Mouse (Mus musculus): ENCODE data around the gene Ube2k. TPM values are rescaled to one million over a fixed set of nuclear protein-coding genes. Genes with fewer than 3 reads are reported as not detected.

Gene Ube2k
- total and polyA plus RNA-seq, 3 experiments = 52.9 to 231 TPM; not detected in 1

DNA sequence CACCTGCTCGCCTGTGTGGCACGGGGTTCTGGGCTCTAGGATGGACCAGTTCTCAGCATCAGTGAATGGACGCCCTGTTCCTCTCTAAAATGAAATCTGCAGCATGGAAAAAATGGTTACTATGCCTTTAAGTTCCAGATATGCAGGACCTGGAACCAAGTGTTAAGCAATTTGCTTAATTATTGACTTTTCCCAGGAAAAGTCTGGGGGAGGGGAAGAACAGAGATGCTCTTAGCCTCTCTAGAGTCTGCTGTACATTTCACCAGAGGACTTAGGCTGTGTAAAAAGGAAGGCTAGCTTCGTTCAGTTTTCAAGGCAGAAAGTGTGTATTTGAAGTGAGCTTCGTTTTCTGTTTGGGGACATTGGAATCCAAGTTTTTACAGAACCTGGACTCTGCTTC lies 72.7 kb downstream of the Ube2k start:
- Histone ChIP-seq H3K4me3 (ENCODE audit: control insufficient read depth in 1 of 2, insufficient read depth in 1 of 2, low read depth in 2 of 2, low read length in 2 of 2) (no peak overlapping the region), H3K9me3 (replicated peaks; ENCODE audit: insufficient read depth, low read length) (no peaks in the 10 kb centered on the region), H3K27me3 (ENCODE audit: control insufficient read depth in 1 of 2, insufficient read depth in 2 of 2, low read length in 2 of 2) (no peaks in the 10 kb centered on the region), H3K4me1 (ENCODE audit: control insufficient read depth in 1 of 2, insufficient read depth in 2 of 2, low read length in 2 of 2) (peaks cover 17 to 19% of the 10 kb centered on the region in 2 experiments), H3K36me3 (ENCODE audit: control insufficient read depth in 1 of 2, insufficient read depth in 2 of 2, low read length in 2 of 2) (peaks cover 23 to 25% of the 10 kb centered on the region in 2 experiments), H3K79me2 (ENCODE audit: control insufficient read depth, insufficient read depth, low read length, poor library complexity) (peaks cover 9% of the 10 kb centered on the region), H3K27ac (ENCODE audit: control insufficient read depth, low read depth, low read length) (no peak overlapping the region), H3K9ac (ENCODE audit: control insufficient read depth, low read depth, low read length, poor library complexity, severe bottlenecking) (no peak overlapping the region)
- TF ChIP-seq MXI1 (IDR thresholded peaks at IDR 0.05; ENCODE audit: low read depth, low read length) (no peak), MYC (IDR thresholded peaks at IDR 0.05; ENCODE audit: low read depth, low read length) (no peak), RCOR1 (IDR thresholded peaks at IDR 0.05; ENCODE audit: low read depth, low read length) (no peak), NRF1 (IDR thresholded peaks at IDR 0.05; ENCODE audit: insufficient read depth, low read depth, low read length, poor library complexity, severe bottlenecking) (no peak), HCFC1 (IDR thresholded peaks at IDR 0.05; ENCODE audit: low read depth, low read length) (no peak), CHD1 (IDR thresholded peaks at IDR 0.05; ENCODE audit: low read depth, low read length) (no peak), NELFE (IDR thresholded peaks at IDR 0.05; ENCODE audit: low read depth, low read length) (no peak), GABPA (IDR thresholded peaks at IDR 0.05; ENCODE audit: low read depth, low read length) (no peak), KAT2A (conservative IDR thresholded peaks at IDR 0.05; ENCODE audit: low read depth, low read length) (no peak), ELF1 (IDR thresholded peaks at IDR 0.05; ENCODE audit: low read depth, low read length) (no peak), USF1 (IDR thresholded peaks at IDR 0.05; ENCODE audit: low read depth, low read length) (no peak), POLR2AphosphoS5 (IDR thresholded peaks at IDR 0.05; ENCODE audit: borderline replicate concordance, low read depth, low read length) (no peak), ZKSCAN1 (IDR thresholded peaks at IDR 0.05; ENCODE audit: low read depth, low read length) (no peak), POLR2AphosphoS2 (IDR thresholded peaks at IDR 0.05; ENCODE audit: low read length) (no peak), ETS1 (IDR thresholded peaks at IDR 0.05; ENCODE audit: low read depth, low read length) (no peak), MAX (IDR thresholded peaks at IDR 0.05; ENCODE audit: low read length) (no peak)
- no peak for DNase-seq (ENCODE audit: low read depth, low spot score)

DNA sequence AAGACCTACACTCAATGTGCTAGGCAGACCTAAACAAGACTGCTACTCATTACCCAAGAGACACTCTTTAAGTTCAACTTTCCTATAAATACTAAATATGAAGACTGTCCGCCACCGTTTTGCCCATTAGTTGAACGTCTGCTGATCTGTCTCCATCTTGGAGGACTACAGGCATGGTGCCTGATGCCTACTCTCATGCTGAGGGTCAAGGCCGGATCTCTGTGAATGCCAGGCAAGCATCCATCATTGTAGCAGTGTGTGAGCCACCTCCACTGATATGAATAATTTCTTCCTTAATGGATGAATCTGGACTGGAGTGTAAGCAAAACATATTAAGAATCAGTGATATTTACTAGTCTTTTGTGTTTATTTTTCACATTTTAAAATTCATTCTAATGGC lies 73.5 kb downstream of the Ube2k start:
- H3K9me3 ChIP-seq (replicated peaks; ENCODE audit: insufficient read depth, low read length) = no peaks in the 10 kb centered on the region
- no peak for DNase-seq (ENCODE audit: low read depth, low spot score)
- H3K9ac ChIP-seq (ENCODE audit: control insufficient read depth, low read depth, low read length, poor library complexity, severe bottlenecking) = no peak overlapping the region
- H3K79me2 ChIP-seq (ENCODE audit: control insufficient read depth, insufficient read depth, low read length, poor library complexity) = peaks cover 9% of the 10 kb centered on the region
- H3K36me3 ChIP-seq (ENCODE audit: control insufficient read depth in 1 of 2, insufficient read depth in 2 of 2, low read length in 2 of 2) = peaks cover 24 to 31% of the 10 kb centered on the region in 2 experiments
- H3K27me3 ChIP-seq (ENCODE audit: control insufficient read depth in 1 of 2, insufficient read depth in 2 of 2, low read length in 2 of 2) = no peaks in the 10 kb centered on the region
- H3K4me3 ChIP-seq (ENCODE audit: control insufficient read depth in 1 of 2, insufficient read depth in 1 of 2, low read depth in 2 of 2, low read length in 2 of 2) = no peak overlapping the region
- peaks cover 17 to 25% of the 10 kb centered on the region in 2 experiments for H3K4me1 ChIP-seq (ENCODE audit: control insufficient read depth in 1 of 2, insufficient read depth in 2 of 2, low read length in 2 of 2)
- TF ChIP-seq JUND (IDR thresholded peaks at IDR 0.05; ENCODE audit: low read depth, low read length) (no peak), MAZ (IDR thresholded peaks at IDR 0.05; ENCODE audit: low read depth, low read length) (no peak), CHD2 (IDR thresholded peaks at IDR 0.05; ENCODE audit: low read length) (no peak), GABPA (IDR thresholded peaks at IDR 0.05; ENCODE audit: low read depth, low read length) (no peak), GATA1 (IDR thresholded peaks at IDR 0.05; ENCODE audit: low read depth, low read length) (no peak), SIN3A (IDR thresholded peaks at IDR 0.05; ENCODE audit: low read length) (no peak), NRF1 (IDR thresholded peaks at IDR 0.05; ENCODE audit: insufficient read depth, low read depth, low read length, poor library complexity, severe bottlenecking) (no peak), MAX (IDR thresholded peaks at IDR 0.05; ENCODE audit: low read length) (no peak), ZNF384 (IDR thresholded peaks at IDR 0.05; ENCODE audit: low read depth, low read length) (no peak), CTCF (IDR thresholded peaks at IDR 0.05 in 2 of 3, conservative IDR thresholded peaks at IDR 0.05 in 1 of 3; ENCODE audit: control insufficient read depth in 1 of 3, insufficient read depth in 1 of 3, low read depth in 2 of 3, low read length in 3 of 3, poor library complexity in 1 of 3, severe bottlenecking in 1 of 3) (no peak), UBTF (IDR thresholded peaks at IDR 0.05; ENCODE audit: borderline replicate concordance, insufficient read depth, low read depth, low read length) (no peak), SMC3 (IDR thresholded peaks at IDR 0.05; ENCODE audit: low read depth, low read length) (no peak), MXI1 (IDR thresholded peaks at IDR 0.05; ENCODE audit: low read depth, low read length) (no peak), CHD1 (IDR thresholded peaks at IDR 0.05; ENCODE audit: low read depth, low read length) (no peak), RAD21 (IDR thresholded peaks at IDR 0.05; ENCODE audit: low read depth, low read length) (no peak)
- no peak overlapping the region for H3K27ac ChIP-seq (ENCODE audit: control insufficient read depth, low read depth, low read length)
